Mouse (Mus musculus): ENCODE results near the gene Nme2. TPM values are rescaled to one million over a fixed set of nuclear protein-coding genes. Genes with fewer than 3 reads are reported as not detected.

Nme2 gene
- polyA plus RNA-seq, 1 experiment from 2014 or later, result 235 TPM

DNA sequence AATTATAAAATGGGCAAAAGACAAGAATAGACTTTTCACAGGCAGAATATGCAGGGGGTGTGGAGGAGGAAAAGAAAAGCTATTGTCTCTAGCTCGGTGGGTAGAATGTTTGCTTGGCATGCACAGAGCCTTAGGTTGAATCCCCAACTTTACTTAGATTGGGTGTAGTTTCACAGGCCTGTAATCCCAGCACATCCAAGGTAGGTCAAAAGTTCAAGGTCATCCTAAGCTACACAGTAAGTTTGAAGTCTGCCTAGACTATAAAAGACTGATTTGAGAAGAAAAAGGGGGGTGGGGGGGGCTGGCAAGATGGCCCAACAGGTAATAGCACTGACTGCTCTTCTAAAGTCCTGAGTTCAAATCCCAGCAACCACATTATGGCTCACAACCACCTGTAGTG lies 13.7 kb upstream of the Nme2 start:
- Histone ChIP-seq H3K27ac (ENCODE audit: low read length) (no peak overlapping the region), H3K9me3 (ENCODE audit: control insufficient read depth, low read depth, low read length) (no peaks in the 10 kb centered on the region), H3K4me1 (ENCODE audit: control insufficient read depth, insufficient read depth, low read length) (0 out of 2 replicates have a peak, but pooled peaks cover 4% of the 10 kb centered on the region), H3K4me3 (ENCODE audit: low read depth, low read length) (no peak overlapping the region), H3K36me3 (ENCODE audit: control insufficient read depth, insufficient read depth, low read length) (peaks cover 7% of the 10 kb centered on the region), H3K4me2 (replicated peaks; ENCODE audit: low read depth, low read length) (no peak overlapping the region), H3K9ac (replicated peaks; ENCODE audit: low read depth, low read length) (no peak overlapping the region), H3K27me3 (ENCODE audit: control insufficient read depth, insufficient read depth, low read length) (no peaks in the 10 kb centered on the region)
- ATAC-seq (ENCODE audit: insufficient number of reproducible peaks, insufficient read depth, low FRiP score, low read depth), result no peak
- WGBS, result 68% methylated on average over 1 of the region's 1 CpGs

DNA sequence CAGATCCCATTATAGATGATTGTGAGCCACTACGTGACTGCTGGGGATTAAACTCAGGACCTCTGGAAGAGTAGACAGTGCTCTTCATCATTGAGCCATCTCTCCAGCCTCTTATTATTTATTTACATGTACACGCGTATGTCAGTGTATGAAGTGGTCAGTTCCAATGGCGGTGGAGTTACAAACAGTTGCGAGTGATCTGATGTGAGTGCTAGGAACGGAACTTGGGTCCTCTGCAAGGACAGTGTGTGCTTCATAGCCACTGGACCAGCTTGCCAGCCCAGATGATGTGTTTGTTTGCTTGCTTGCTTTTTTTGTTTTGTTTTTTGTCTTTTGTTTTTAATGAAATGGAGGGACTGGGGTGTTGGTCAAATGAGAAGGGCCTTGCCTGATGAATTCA lies 13.1 kb upstream of the Nme2 start:
- Histone ChIP-seq H3K4me3 (ENCODE audit: low read depth, low read length) (no peak overlapping the region), H3K4me2 (replicated peaks; ENCODE audit: low read depth, low read length) (no peak overlapping the region), H3K36me3 (ENCODE audit: control insufficient read depth, insufficient read depth, low read length) (peaks cover 13% of the 10 kb centered on the region), H3K27me3 (ENCODE audit: control insufficient read depth, insufficient read depth, low read length) (no peaks in the 10 kb centered on the region), H3K4me1 (ENCODE audit: control insufficient read depth, insufficient read depth, low read length) (0 out of 2 replicates have a peak, but pooled peaks cover 4% of the 10 kb centered on the region), H3K9me3 (ENCODE audit: control insufficient read depth, low read depth, low read length) (no peaks in the 10 kb centered on the region), H3K9ac (replicated peaks; ENCODE audit: low read depth, low read length) (no peak overlapping the region), H3K27ac (ENCODE audit: low read length) (no peak overlapping the region)
- no peak for ATAC-seq (ENCODE audit: insufficient number of reproducible peaks, insufficient read depth, low FRiP score, low read depth)
- WGBS, result 94% methylated on average over 6 of the region's 6 CpGs

GRCm38 (mm10) chr11:93968848-93969128 lies 12.7 kb upstream of the Nme2 start:
- no peak for ATAC-seq (ENCODE audit: insufficient number of reproducible peaks, insufficient read depth, low FRiP score, low read depth)
- no peak overlapping the region for H3K27ac ChIP-seq (ENCODE audit: low read length)
- H3K4me3 ChIP-seq (ENCODE audit: low read depth, low read length), result peak overlapping the region; percentile 22; the same call in 1 of the 2 replicates
- 0 out of 2 replicates have a peak, but pooled peaks cover 4% of the 10 kb centered on the region for H3K4me1 ChIP-seq (ENCODE audit: control insufficient read depth, insufficient read depth, low read length)
- H3K4me2 ChIP-seq (replicated peaks; ENCODE audit: low read depth, low read length), result peak overlapping the region; percentile 33
- WGBS, result 44% methylated on average over 6 of the region's 6 CpGs
- H3K9me3 ChIP-seq (ENCODE audit: control insufficient read depth, low read depth, low read length), result no peaks in the 10 kb centered on the region
- no peak overlapping the region for H3K9ac ChIP-seq (replicated peaks; ENCODE audit: low read depth, low read length)
- peaks cover 17% of the 10 kb centered on the region for H3K36me3 ChIP-seq (ENCODE audit: control insufficient read depth, insufficient read depth, low read length)
- no peaks in the 10 kb centered on the region for H3K27me3 ChIP-seq (ENCODE audit: control insufficient read depth, insufficient read depth, low read length)

DNA sequence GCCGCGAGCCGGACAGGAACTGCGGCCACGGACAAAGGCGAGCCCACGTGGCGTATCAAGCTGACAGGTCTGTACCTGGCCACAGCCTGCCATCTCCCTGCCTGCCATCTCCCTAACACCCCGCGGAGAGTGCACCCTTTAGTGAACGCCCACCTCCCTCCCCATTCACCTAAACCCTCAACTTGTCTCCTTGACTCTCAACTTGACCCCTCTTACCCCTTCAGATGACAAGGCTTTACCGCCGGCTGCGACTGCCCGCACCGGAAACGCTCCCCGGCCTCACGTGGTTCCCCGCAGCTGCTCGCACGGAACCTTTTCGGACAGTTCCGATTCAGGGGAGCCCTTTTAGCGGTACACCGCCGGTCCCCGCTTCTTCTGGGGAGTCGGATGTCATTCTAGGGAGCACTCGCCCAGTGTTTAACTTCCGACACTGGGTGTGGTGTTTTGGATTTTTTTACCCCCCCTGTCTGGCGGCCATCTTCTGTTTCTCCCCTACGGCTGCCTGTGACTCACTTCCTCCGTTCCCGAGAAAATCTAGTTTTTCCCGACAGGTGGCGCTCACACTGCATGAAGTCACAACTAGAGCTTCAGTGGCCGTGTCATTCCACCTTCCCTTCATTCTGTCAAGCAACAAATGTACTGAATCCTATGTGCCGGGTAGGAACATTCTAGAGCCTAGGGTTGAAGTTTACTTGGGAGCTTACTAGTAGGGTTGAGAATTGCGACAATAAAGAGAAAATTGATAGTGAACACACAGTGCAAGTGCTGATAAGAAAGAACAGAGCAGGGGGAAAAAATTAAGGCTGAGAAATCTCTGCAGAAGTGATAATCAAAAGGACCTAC lies 12.2 kb upstream of the Nme2 start, which contains the start of the genes Gm20390 and Nme1:
Gene Gm20390, minus strand, starts transcription at position 289 of the 843 bp plus-strand sequence.
Gene Nme1, minus strand, starts transcription at position 517 of the 843 bp plus-strand sequence.
- Histone ChIP-seq H3K36me3 (ENCODE audit: control insufficient read depth, insufficient read depth, low read length) (peaks cover 21% of the 10 kb centered on the region), H3K27ac (ENCODE audit: low read length) (peak within 1 kb of the TSS; percentile 61), H3K9me3 (ENCODE audit: control insufficient read depth, low read depth, low read length) (no peaks in the 10 kb centered on the region), H3K9ac (replicated peaks; ENCODE audit: low read depth, low read length) (peak within 1 kb of the TSS; percentile 60), H3K4me3 (ENCODE audit: low read depth, low read length) (peak within 1 kb of the TSS; percentile 72), H3K4me1 (ENCODE audit: control insufficient read depth, insufficient read depth, low read length) (0 out of 2 replicates have a peak, but pooled peaks cover 4% of the 10 kb centered on the region), H3K4me2 (replicated peaks; ENCODE audit: low read depth, low read length) (peak within 1 kb of the TSS; percentile 83), H3K27me3 (ENCODE audit: control insufficient read depth, insufficient read depth, low read length) (no peaks in the 10 kb centered on the region)
- under 1% methylated on average over 40 of the region's 40 CpGs for WGBS
- peak; percentile 95 for ATAC-seq (ENCODE audit: insufficient number of reproducible peaks, insufficient read depth, low FRiP score, low read depth)

GRCm38 (mm10) chr11:93967381-93967780 lies 11.3 kb upstream of the Nme2 start:
- Histone ChIP-seq H3K4me2 (replicated peaks; ENCODE audit: low read depth, low read length) (peak overlapping the region; percentile 83), H3K4me1 (ENCODE audit: control insufficient read depth, insufficient read depth, low read length) (0 out of 2 replicates have a peak, but pooled peaks cover 4% of the 10 kb centered on the region), H3K4me3 (ENCODE audit: low read depth, low read length) (peak overlapping the region; percentile 72), H3K27ac (ENCODE audit: low read length) (peak overlapping the region; percentile 61), H3K36me3 (ENCODE audit: control insufficient read depth, insufficient read depth, low read length) (peaks cover 29% of the 10 kb centered on the region), H3K27me3 (ENCODE audit: control insufficient read depth, insufficient read depth, low read length) (no peaks in the 10 kb centered on the region), H3K9ac (replicated peaks; ENCODE audit: low read depth, low read length) (peak overlapping the region; percentile 60), H3K9me3 (ENCODE audit: control insufficient read depth, low read depth, low read length) (no peaks in the 10 kb centered on the region)
- WGBS, result 3% methylated on average over 11 of the region's 11 CpGs
- no peak for ATAC-seq (ENCODE audit: insufficient number of reproducible peaks, insufficient read depth, low FRiP score, low read depth)

DNA sequence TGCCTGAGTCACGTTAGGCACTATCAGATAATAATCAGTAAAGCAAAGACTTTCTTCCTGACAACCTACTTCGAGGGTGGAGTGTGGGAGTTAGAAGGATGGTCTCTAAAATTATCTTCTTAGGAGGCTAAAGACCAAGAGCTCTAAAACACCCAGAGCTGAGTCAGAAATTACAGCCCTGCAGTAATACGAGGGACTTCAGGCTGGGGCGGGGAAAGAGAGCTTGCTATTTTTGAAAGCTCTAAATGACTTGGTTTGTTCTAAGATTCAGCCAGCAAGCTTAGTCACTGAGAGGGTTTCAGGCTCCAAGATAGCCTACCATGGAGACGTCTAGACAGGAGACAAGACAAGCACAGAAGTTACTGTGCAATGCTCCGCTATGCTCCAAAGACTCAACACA lies 9.3 kb upstream of the Nme2 start:
- Histone ChIP-seq H3K27ac (ENCODE audit: low read length) (no peak overlapping the region), H3K4me3 (ENCODE audit: low read depth, low read length) (no peak overlapping the region), H3K36me3 (ENCODE audit: control insufficient read depth, insufficient read depth, low read length) (peaks cover 46% of the 10 kb centered on the region), H3K27me3 (ENCODE audit: control insufficient read depth, insufficient read depth, low read length) (no peaks in the 10 kb centered on the region), H3K9ac (replicated peaks; ENCODE audit: low read depth, low read length) (no peak overlapping the region), H3K4me2 (replicated peaks; ENCODE audit: low read depth, low read length) (no peak overlapping the region), H3K4me1 (ENCODE audit: control insufficient read depth, insufficient read depth, low read length) (0 out of 2 replicates have a peak, but pooled peaks cover 4% of the 10 kb centered on the region), H3K9me3 (ENCODE audit: control insufficient read depth, low read depth, low read length) (no peaks in the 10 kb centered on the region)
- ATAC-seq (ENCODE audit: insufficient number of reproducible peaks, insufficient read depth, low FRiP score, low read depth), result no peak
- WGBS, result 91% methylated on average over 6 of the region's 6 CpGs

DNA sequence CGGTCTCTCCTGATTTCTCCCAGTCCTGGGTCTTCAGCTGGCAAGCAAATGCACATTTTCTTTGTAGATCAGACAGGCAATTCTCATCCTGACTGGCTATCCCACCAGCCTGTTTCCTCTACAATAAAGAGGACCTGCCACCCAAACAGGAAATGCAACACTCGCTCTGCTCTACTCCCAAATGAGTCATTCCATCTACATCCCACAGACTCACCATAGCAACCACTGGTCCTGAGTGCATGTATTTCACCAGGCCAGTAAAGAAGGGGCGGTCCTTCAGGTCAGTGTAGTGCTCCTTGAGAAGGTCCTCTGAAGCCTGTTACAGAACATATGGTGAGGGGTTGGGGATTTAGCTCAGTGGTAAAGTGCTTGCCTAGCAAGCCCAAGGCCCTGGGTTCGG lies 7.0 kb upstream of the Nme2 start:
- Histone ChIP-seq H3K4me3 (ENCODE audit: low read depth, low read length) (no peak overlapping the region), H3K36me3 (ENCODE audit: control insufficient read depth, insufficient read depth, low read length) (peaks cover 66% of the 10 kb centered on the region), H3K4me1 (ENCODE audit: control insufficient read depth, insufficient read depth, low read length) (0 out of 2 replicates have a peak, but pooled peaks cover 4% of the 10 kb centered on the region), H3K4me2 (replicated peaks; ENCODE audit: low read depth, low read length) (no peak overlapping the region), H3K27ac (ENCODE audit: low read length) (no peak overlapping the region), H3K9me3 (ENCODE audit: control insufficient read depth, low read depth, low read length) (no peaks in the 10 kb centered on the region), H3K27me3 (ENCODE audit: control insufficient read depth, insufficient read depth, low read length) (no peaks in the 10 kb centered on the region), H3K9ac (replicated peaks; ENCODE audit: low read depth, low read length) (no peak overlapping the region)
- 88% methylated on average over 4 of the region's 4 CpGs for WGBS
- no peak for ATAC-seq (ENCODE audit: insufficient number of reproducible peaks, insufficient read depth, low FRiP score, low read depth)

DNA sequence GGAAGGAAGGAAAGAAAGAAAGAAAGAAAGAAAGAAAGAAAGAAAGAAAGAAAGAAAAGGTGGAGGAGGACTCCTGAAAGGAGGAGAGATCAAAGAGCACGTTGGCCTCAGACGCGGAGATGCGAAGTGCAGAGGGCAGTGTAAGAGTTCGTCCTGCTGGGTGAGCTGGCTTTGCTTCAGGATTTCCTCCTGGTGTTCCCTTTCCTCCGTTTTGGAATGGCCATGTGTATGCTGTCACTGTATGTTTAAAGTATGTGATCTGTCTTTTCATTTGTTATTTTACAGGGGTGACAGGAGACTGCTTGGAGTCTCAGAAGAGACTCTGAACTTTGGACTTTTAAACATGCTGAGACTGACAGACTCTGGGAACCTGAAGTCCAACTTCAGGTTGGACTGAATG lies 5.4 kb upstream of the Nme2 start:
- H3K27me3 ChIP-seq (ENCODE audit: control insufficient read depth, insufficient read depth, low read length), result no peaks in the 10 kb centered on the region
- ATAC-seq (ENCODE audit: insufficient number of reproducible peaks, insufficient read depth, low FRiP score, low read depth), result no peak
- no peak overlapping the region for H3K4me2 ChIP-seq (replicated peaks; ENCODE audit: low read depth, low read length)
- no peaks in the 10 kb centered on the region for H3K9me3 ChIP-seq (ENCODE audit: control insufficient read depth, low read depth, low read length)
- no peak overlapping the region for H3K9ac ChIP-seq (replicated peaks; ENCODE audit: low read depth, low read length)
- H3K27ac ChIP-seq (ENCODE audit: low read length), result no peak overlapping the region
- WGBS, result 83% methylated on average over 6 of the region's 6 CpGs
- H3K36me3 ChIP-seq (ENCODE audit: control insufficient read depth, insufficient read depth, low read length), result peaks cover 66% of the 10 kb centered on the region
- no peak overlapping the region for H3K4me3 ChIP-seq (ENCODE audit: low read depth, low read length)
- peaks cover 4% of the 10 kb centered on the region for H3K4me1 ChIP-seq (ENCODE audit: control insufficient read depth, insufficient read depth, low read length)
